Mouse (Mus musculus): ENCODE measurements around the gene Tead3.
"Not testable (repeated sequence)": the region's sequence is repeated elsewhere in the genome, so short reads cannot be mapped to it uniquely, and the experiment has no call there.

The Tead3 gene

GRCm38 (mm10) chr17:28360531-28361277, 10.1 kb upstream of the Tead3 start:
- DNase-seq (ENCODE audit: low spot score in 2 of 2): no peak

- not testable (repeated sequence) for DNase-seq (ENCODE audit: low spot score in 2 of 2)
Observed at GRCm38 (mm10) chr17:28358576-28359261, 8.1 kb upstream of the Tead3 start.

- no peak for DNase-seq (ENCODE audit: low spot score in 2 of 2)
Observed at GRCm38 (mm10) chr17:28355871-28356270, 5.3 kb upstream of the Tead3 start.

- DNase-seq (ENCODE audit: low spot score in 2 of 2): no peak
Observed at GRCm38 (mm10) chr17:28352018-28352417, 1.4 kb upstream of the Tead3 start.

- DNase-seq (ENCODE audit: low spot score in 2 of 2): no peak
Observed at GRCm38 (mm10) chr17:28351353-28351890, 805 bp upstream of the Tead3 start.

- no peak for DNase-seq (ENCODE audit: low spot score in 2 of 2)
Observed at GRCm38 (mm10) chr17:28349901-28350465, 634 bp downstream of the Tead3 start.

- DNase-seq (ENCODE audit: low spot score in 2 of 2): no peak
Observed at GRCm38 (mm10) chr17:28349264-28349880, 1.2 kb downstream of the Tead3 start.

- DNase-seq (ENCODE audit: low spot score in 2 of 2): no peak
Observed at GRCm38 (mm10) chr17:28348211-28348610, 2.4 kb downstream of the Tead3 start.

- DNase-seq (ENCODE audit: low spot score in 2 of 2): no peak
Observed at GRCm38 (mm10) chr17:28347327-28347726, 3.3 kb downstream of the Tead3 start.

GRCm38 (mm10) chr17:28345882-28346281, 4.7 kb downstream of the Tead3 start:
- no peak for DNase-seq (ENCODE audit: low spot score in 2 of 2)

GRCm38 (mm10) chr17:28345271-28345721, 5.3 kb downstream of the Tead3 start:
- DNase-seq (ENCODE audit: low spot score in 2 of 2): no peak

- no peak for DNase-seq (ENCODE audit: low spot score in 2 of 2)
Observed at GRCm38 (mm10) chr17:28344670-28345069, 5.9 kb downstream of the Tead3 start.

- no peak for DNase-seq (ENCODE audit: low spot score in 2 of 2)
Observed at GRCm38 (mm10) chr17:28344050-28344607, 6.5 kb downstream of the Tead3 start.

- DNase-seq (ENCODE audit: low spot score in 2 of 2): peak; percentile 63 to 73
Observed at GRCm38 (mm10) chr17:28341091-28341490, 9.5 kb downstream of the Tead3 start.

GRCm38 (mm10) chr17:28340578-28340977, 10.0 kb downstream of the Tead3 start:
- no peak for DNase-seq (ENCODE audit: low spot score in 2 of 2)

GRCm38 (mm10) chr17:28337547-28337946, 13.1 kb downstream of the Tead3 start:
- DNase-seq (ENCODE audit: low spot score in 2 of 2): no peak

GRCm38 (mm10) chr17:28335267-28335666, 15.3 kb downstream of the Tead3 start:
- DNase-seq (ENCODE audit: low spot score in 2 of 2): no peak

GRCm38 (mm10) chr17:28332915-28333546, 17.6 kb downstream of the Tead3 start:
- no peak for DNase-seq (ENCODE audit: low spot score in 2 of 2)

- no peak for DNase-seq (ENCODE audit: low spot score in 2 of 2)
Observed at GRCm38 (mm10) chr17:28332113-28332914, 18.3 kb downstream of the Tead3 start.

Data from natural killer cell, adult 2 months (primary cell).